Mouse (Mus musculus) limb, embryonic 12.5 days (tissue): ENCODE data around the gene Ppp1r13l. TPM values are rescaled to one million over a fixed set of nuclear protein-coding genes. Genes with fewer than 3 reads are reported as not detected.
A peak's percentile ranks its signal among the peaks of the same experiment; 100 is the strongest.

ENCODE experiments used
- ATAC-seq: fragments of 200-750 bp; cut with Nextera tagmentation; 2 replicates; pipeline ENCODE4 v1.8.0; 2017; ENCODE audit warnings: low read depth, moderate TSS enrichment; ENCODE audit not compliant: insufficient number of reproducible peaks, insufficient read depth, low FRiP score, low TSS enrichment
- H3K27ac ChIP-seq: fragments of 300-500 bp; sonication (generic); 2 replicates; pipeline ENCODE4 v1.5.1; 2016; ENCODE audit warnings: mild to moderate bottlenecking, moderate library complexity
- H3K27me3 ChIP-seq: fragments of 300-500 bp; sonication (generic); 2 replicates; pipeline ENCODE4 v1.6.1; 2016; ENCODE audit warnings: mild to moderate bottlenecking, moderate library complexity
- H3K36me3 ChIP-seq: fragments of 300-500 bp; sonication (generic); 2 replicates; pipeline ENCODE4 v1.6.1; 2016; ENCODE audit warnings: mild to moderate bottlenecking, moderate library complexity
- H3K4me1 ChIP-seq: fragments of 300-500 bp; sonication (generic); replicated peaks from 2 replicates; pipeline ENCODE4 v1.6.1; 2016
- H3K4me2 ChIP-seq: fragments of 300-500 bp; sonication (generic); 2 replicates; pipeline ENCODE4 v1.6.1; 2016; ENCODE audit warnings: mild to moderate bottlenecking, moderate library complexity
- H3K4me3 ChIP-seq: fragments of 300-500 bp; sonication (generic); replicated peaks from 2 replicates; pipeline ENCODE4 v1.5.1; 2016; ENCODE audit warnings: mild to moderate bottlenecking
- H3K9ac ChIP-seq: fragments of 300-500 bp; sonication (generic); replicated peaks from 2 replicates; pipeline ENCODE4 v1.6.1; 2016; ENCODE audit warnings: mild to moderate bottlenecking, moderate library complexity
- H3K9me3 ChIP-seq: fragments of 300-500 bp; sonication (generic); 2 replicates; pipeline ENCODE4 v1.6.1; 2016; ENCODE audit warnings: mild to moderate bottlenecking, moderate library complexity
- WGBS: fragments of 180-500 bp; shearing (Covaris S2); methylation state at CpG from one replicate; pipeline ENCODE4 v1.1.7; 2016; 5-methylcytosine and 5-hydroxymethylcytosine counted together
- polyA plus RNA-seq: library from polyadenylated mRNA; unstranded; fragments of >200 nt; fragmentation: Nextera tagmentation; extraction: Ambion mirVana; gene quantifications from 2 replicates; pipeline ENCODE4 v1.2.1, GENCODE M21; 2016

Ppp1r13l gene
- polyA plus RNA-seq, 1 experiment from 2014 or later: 7.1 TPM

- Histone ChIP-seq H3K9me3 (no peaks in the 10 kb centered on the region), H3K9ac (no peak overlapping the region), H3K36me3 (no peaks in the 10 kb centered on the region), H3K4me3 (no peak overlapping the region), H3K27me3 (peaks cover 27% of the 10 kb centered on the region), H3K4me1 (peaks cover 22% of the 10 kb centered on the region), H3K27ac (no peak overlapping the region), H3K4me2 (no peak overlapping the region)
- 55% methylated on average over 2 of the region's 2 CpGs for WGBS
- no peak for ATAC-seq
Measured at GRCm38 (mm10) chr7:19338060-19338459, 21.5 kb upstream of the Ppp1r13l start.

GRCm38 (mm10) chr7:19338596-19338995, 21.0 kb upstream of the Ppp1r13l start:
- peaks cover 27% of the 10 kb centered on the region for H3K27me3 ChIP-seq
- H3K9me3 ChIP-seq: no peaks in the 10 kb centered on the region
- H3K27ac ChIP-seq: no peak overlapping the region
- no peak overlapping the region for H3K4me2 ChIP-seq
- H3K4me3 ChIP-seq: no peak overlapping the region
- ATAC-seq: no peak
- H3K4me1 ChIP-seq: peaks cover 22% of the 10 kb centered on the region
- no peaks in the 10 kb centered on the region for H3K36me3 ChIP-seq
- WGBS: 65% methylated on average over 7 of the region's 7 CpGs
- H3K9ac ChIP-seq: no peak overlapping the region

GRCm38 (mm10) chr7:19341250-19341649, 18.3 kb upstream of the Ppp1r13l start:
- peaks cover 34% of the 10 kb centered on the region for H3K4me1 ChIP-seq
- H3K27ac ChIP-seq: no peak overlapping the region
- 22% methylated on average over 10 of the region's 10 CpGs for WGBS
- no peaks in the 10 kb centered on the region for H3K36me3 ChIP-seq
- no peak overlapping the region for H3K9ac ChIP-seq
- peaks cover 27% of the 10 kb centered on the region for H3K27me3 ChIP-seq
- peak overlapping the region; percentile 88 for H3K4me2 ChIP-seq
- no peak overlapping the region for H3K4me3 ChIP-seq
- ATAC-seq: no peak
- no peaks in the 10 kb centered on the region for H3K9me3 ChIP-seq

GRCm38 (mm10) chr7:19341761-19342409, 17.7 kb upstream of the Ppp1r13l start:
- Histone ChIP-seq H3K27me3 (peaks cover 26% of the 10 kb centered on the region), H3K4me1 (peaks cover 35% of the 10 kb centered on the region), H3K27ac (no peak overlapping the region), H3K36me3 (no peaks in the 10 kb centered on the region), H3K9ac (peak overlapping the region; percentile 63), H3K9me3 (no peaks in the 10 kb centered on the region), H3K4me3 (peak overlapping the region; percentile 52), H3K4me2 (peak overlapping the region; percentile 88)
- 2% methylated on average over 41 of the region's 41 CpGs for WGBS
- no peak for ATAC-seq

- Histone ChIP-seq H3K9me3 (no peaks in the 10 kb centered on the region), H3K9ac (peak overlapping the region; percentile 63), H3K27me3 (peaks cover 19% of the 10 kb centered on the region), H3K4me1 (peaks cover 35% of the 10 kb centered on the region), H3K27ac (no peak overlapping the region), H3K4me3 (peak overlapping the region; percentile 52), H3K36me3 (peaks cover 2% of the 10 kb centered on the region), H3K4me2 (peak overlapping the region; percentile 88)
- ATAC-seq: no peak
- under 1% methylated on average over 27 of the region's 27 CpGs for WGBS
Measured at GRCm38 (mm10) chr7:19342481-19343027, 17.0 kb upstream of the Ppp1r13l start.

- peak overlapping the region; percentile 88 for H3K4me2 ChIP-seq
- H3K36me3 ChIP-seq: peaks cover 9% of the 10 kb centered on the region
- no peaks in the 10 kb centered on the region for H3K9me3 ChIP-seq
- peaks cover 30% of the 10 kb centered on the region for H3K4me1 ChIP-seq
- no peak for ATAC-seq
- H3K4me3 ChIP-seq: peak overlapping the region; percentile 13
- 3% methylated on average over 11 of the region's 11 CpGs for WGBS
- no peak overlapping the region for H3K27ac ChIP-seq
- H3K27me3 ChIP-seq: peaks cover 16% of the 10 kb centered on the region
- no peak overlapping the region for H3K9ac ChIP-seq
Measured at GRCm38 (mm10) chr7:19343210-19343808, 16.2 kb upstream of the Ppp1r13l start.

- H3K27me3 ChIP-seq: peaks cover 16% of the 10 kb centered on the region
- peak within 1 kb of the TSS; percentile 87 for H3K27ac ChIP-seq
- ATAC-seq: no peak
- H3K36me3 ChIP-seq: peaks cover 20% of the 10 kb centered on the region
- H3K4me3 ChIP-seq: peak within 1 kb of the TSS; percentile 52
- H3K4me1 ChIP-seq: peaks cover 30% of the 10 kb centered on the region
- peak within 1 kb of the TSS; percentile 62 for H3K9ac ChIP-seq
- 22% methylated on average over 12 of the region's 12 CpGs for WGBS
- peak within 1 kb of the TSS; percentile 88 for H3K4me2 ChIP-seq
- H3K9me3 ChIP-seq: no peaks in the 10 kb centered on the region
Measured at GRCm38 (mm10) chr7:19344237-19344847, 15.2 kb upstream of the Ppp1r13l start, which contains the start of gene Ercc1. Gene Ercc1, plus strand, starts transcription at chr7:19344778.

GRCm38 (mm10) chr7:19344938-19345471, 14.5 kb upstream of the Ppp1r13l start:
- H3K9me3 ChIP-seq: no peaks in the 10 kb centered on the region
- H3K27ac ChIP-seq: peak overlapping the region; percentile 87
- peak; percentile 96 for ATAC-seq
- WGBS: under 1% methylated on average over 31 of the region's 31 CpGs
- H3K4me2 ChIP-seq: peak overlapping the region; percentile 82
- H3K36me3 ChIP-seq: peaks cover 26% of the 10 kb centered on the region
- H3K4me1 ChIP-seq: peaks cover 30% of the 10 kb centered on the region
- peak overlapping the region; percentile 62 for H3K9ac ChIP-seq
- H3K4me3 ChIP-seq: peak overlapping the region; percentile 52
- H3K27me3 ChIP-seq: peaks cover 16% of the 10 kb centered on the region

GRCm38 (mm10) chr7:19349188-19349915, 10.2 kb upstream of the Ppp1r13l start:
- ATAC-seq: no peak
- Histone ChIP-seq H3K36me3 (peaks cover 66% of the 10 kb centered on the region), H3K9ac (no peak overlapping the region; the same call in 1 of the 2 replicates), H3K27me3 (no peaks in the 10 kb centered on the region), H3K27ac (no peak overlapping the region), H3K4me3 (no peak overlapping the region), H3K9me3 (no peaks in the 10 kb centered on the region), H3K4me1 (peaks cover 11% of the 10 kb centered on the region), H3K4me2 (no peak overlapping the region)
- 88% methylated on average over 13 of the region's 13 CpGs for WGBS

- no peak overlapping the region for H3K4me2 ChIP-seq
- H3K4me3 ChIP-seq: no peak overlapping the region
- WGBS: 93% methylated on average over 8 of the region's 8 CpGs
- no peak overlapping the region for H3K9ac ChIP-seq
- peaks cover 75% of the 10 kb centered on the region for H3K36me3 ChIP-seq
- ATAC-seq: no peak
- no peaks in the 10 kb centered on the region for H3K27me3 ChIP-seq
- H3K9me3 ChIP-seq: no peaks in the 10 kb centered on the region
- peaks cover 8% of the 10 kb centered on the region for H3K4me1 ChIP-seq
- H3K27ac ChIP-seq: no peak overlapping the region
Measured at GRCm38 (mm10) chr7:19350221-19350620, 9.3 kb upstream of the Ppp1r13l start.
